Mouse (Mus musculus): ENCODE measurements at regions not wholly inside any gene's neighbourhood (a gene's known extent, or its start where the extent isn't known, plus 50 kb on each side); places are given as distances from the start of the nearest gene placed in this dataset.

DNA sequence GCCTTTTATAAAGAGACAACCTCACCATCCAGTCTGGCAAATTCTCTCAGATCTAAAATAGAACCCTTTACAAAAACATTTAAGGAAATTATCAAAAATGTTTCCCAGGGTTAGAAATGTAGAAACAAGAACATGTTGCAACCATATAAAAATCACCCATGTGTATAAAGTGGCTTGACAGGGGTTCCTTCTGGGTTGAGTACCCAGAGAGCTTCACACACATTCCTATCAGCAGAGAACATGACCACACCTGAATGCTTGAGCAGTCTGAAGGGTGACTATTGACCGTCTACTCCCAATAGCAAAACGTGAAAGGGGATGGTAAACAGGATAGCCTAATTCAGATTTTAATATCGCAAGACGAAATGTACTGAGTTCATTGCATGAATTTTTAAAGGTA is 57.8 kb upstream of the Zfand5 start:
- in situ Hi-C loops (cut with MboI; ENCODE audit: unreplicated experiment in 2 of 2), result no loop called here

DNA sequence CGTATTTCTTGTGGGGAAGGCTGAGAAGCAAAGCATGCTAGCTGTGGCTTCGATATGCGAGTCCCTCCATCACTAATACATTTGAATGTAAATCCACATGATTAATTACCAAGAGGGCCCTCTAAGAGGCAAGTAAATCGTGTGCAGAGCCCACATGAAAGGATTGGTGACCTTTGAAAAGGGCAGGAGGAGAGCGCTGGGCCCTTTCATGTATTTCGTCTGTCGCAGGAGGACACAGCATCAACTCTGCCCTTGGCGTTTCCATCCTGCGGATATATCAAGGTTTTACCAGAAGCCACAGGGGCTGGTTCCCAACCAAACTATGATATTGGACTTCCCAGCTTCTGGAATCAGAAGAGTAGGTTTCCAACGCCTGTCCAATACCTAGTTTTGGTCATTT is 78.6 kb upstream of the Zfand5 start:
- in situ Hi-C loops (cut with MboI; ENCODE audit: unreplicated experiment in 2 of 2), result no loop called here

DNA sequence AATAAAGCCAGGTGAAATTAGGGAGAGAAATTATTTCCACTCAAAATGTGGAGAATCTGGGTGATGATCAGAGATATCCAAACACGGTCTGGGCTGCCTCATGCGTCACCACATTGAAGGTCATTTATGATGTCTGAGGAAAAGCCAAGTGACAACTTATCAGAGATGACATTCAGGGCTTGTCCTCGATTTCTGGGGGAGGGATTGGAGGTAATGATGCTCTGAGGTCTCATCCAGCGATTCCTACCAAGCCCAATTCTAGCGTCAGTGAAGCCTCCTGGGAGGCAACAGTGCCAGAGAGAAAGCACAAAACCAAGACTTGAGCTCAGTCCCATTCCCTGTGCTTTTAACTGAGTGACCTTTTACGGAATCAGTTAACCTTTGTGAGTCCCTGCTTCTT is 79.5 kb upstream of the Zfand5 start:
- in situ Hi-C loops (cut with MboI; ENCODE audit: unreplicated experiment in 2 of 2), result no loop called here

DNA sequence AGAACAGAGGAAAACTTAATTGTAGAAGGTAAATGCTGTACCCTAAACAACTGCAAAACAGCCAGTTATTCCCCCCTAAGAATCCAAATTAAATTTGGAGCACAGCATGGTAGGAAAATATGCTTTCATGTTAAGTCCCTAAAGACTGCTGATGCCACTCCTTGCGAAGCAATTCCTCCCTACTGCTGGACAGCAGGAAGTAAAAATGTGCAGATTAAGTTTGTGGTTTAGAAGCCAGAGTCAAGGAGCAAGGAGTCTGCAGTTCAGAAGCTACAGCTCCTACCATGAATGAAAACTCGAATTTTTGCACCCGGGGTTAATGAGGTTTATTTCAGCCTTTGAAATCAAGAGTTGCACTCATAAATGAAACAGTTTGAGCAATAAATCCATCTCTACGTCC is 82.9 kb upstream of the Zfand5 start:
- in situ Hi-C loops (cut with MboI; ENCODE audit: unreplicated experiment in 2 of 2), result no loop called here

DNA sequence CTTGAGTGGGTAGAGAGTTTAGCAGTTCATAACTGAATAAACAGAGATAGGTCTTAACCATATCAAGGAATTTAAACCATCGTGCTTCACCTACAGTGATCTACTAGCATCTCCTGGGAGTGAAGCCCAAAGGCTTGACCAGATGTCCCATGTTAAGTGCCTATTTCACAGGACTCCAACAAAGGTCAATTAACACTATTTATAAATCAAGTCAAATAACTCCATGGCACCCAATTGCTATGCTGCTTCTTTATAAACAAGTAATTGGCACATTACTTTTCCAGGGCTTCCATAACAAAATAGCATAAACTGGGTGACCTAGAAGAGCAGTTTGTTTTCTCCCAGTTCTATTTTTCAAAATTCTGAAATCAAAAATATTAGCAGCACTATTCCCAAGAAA is 85.4 kb upstream of the Zfand5 start:
- in situ Hi-C loops (cut with MboI; ENCODE audit: unreplicated experiment in 2 of 2), result no loop called here

DNA sequence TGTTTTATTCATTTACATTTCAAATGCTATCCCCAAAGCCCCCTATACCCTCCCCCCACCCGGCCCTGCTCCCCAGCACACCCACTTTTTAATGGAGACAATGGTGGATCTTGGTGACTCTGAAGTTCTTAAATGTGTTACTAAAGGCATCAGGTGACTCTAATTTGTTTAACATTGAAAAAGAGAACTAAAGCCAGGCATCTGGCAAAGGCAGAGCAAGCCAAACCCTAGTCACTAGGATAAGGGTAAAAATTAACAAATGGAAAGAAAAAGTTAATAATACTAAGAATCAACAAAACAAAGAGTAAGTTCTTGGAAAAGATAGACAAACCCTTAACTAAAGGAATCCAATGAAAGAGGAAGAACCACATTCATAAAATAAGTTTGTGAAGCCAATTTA is 86.1 kb upstream of the Zfand5 start:
- in situ Hi-C loops (cut with MboI; ENCODE audit: unreplicated experiment in 2 of 2), result no loop called here

DNA sequence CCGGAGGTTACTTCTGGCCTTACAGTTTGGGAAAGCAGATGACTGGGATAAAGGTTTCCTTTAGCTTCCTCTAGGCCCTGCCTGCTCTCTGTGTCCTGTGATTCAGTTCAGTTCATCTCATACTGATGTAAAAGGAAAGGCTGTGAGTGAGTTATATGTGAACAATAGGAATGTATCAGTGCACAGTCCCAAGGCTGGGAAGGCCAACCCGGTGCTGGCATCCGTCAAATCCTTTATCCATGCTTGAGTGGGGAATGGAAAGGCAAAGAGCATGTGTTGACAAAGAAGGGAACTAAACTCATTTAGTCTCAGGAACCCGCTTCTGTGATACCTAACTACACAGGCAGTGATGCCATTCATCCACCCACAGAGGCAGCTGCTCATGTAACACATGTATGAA is 89.0 kb upstream of the Zfand5 start:
- in situ Hi-C loops (cut with MboI; ENCODE audit: unreplicated experiment in 2 of 2), result no loop called here

DNA sequence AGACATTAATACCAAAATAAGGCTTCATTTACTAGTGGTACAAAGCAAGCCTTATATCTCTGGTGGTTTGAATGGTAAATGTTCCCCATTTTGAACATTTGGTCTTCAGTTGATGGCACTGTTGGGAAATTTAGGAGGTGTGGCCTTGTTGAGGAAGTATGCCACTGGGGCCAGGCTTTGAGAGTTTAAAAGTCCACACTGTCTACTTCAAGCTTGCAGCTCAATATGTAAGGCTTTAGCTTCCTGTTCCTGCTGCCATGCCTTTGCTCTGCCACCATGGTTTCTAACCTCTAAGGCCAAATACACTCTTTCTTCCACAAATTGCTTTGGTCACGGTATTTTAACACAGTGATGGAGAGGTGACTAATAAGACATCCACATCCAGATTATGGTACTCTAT is 92.2 kb upstream of the Zfand5 start:
- in situ Hi-C loops (cut with MboI; ENCODE audit: unreplicated experiment in 2 of 2), result no loop called here

DNA sequence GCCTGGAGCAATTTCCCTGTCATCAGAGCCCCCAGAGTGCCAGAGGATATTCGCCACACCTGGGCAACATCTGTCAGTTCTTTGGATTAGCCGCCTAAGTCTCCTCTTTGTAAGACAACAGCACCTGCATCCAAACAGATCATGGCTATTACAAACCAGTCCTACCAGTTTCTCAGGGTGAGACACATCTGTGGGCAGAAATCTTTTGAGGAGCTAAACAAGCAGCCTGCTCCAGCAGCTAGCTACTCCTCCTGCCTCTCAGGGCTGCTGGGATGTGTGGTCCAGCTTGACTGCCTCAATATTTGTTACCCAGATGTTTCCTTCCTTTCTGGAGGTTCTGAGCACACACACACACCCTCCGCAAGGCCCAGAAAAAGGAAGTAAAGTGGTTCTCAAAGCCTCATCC is 96.6 kb upstream of the Zfand5 start:
- in situ Hi-C loops (cut with MboI; ENCODE audit: unreplicated experiment in 2 of 2), result no loop called here

DNA sequence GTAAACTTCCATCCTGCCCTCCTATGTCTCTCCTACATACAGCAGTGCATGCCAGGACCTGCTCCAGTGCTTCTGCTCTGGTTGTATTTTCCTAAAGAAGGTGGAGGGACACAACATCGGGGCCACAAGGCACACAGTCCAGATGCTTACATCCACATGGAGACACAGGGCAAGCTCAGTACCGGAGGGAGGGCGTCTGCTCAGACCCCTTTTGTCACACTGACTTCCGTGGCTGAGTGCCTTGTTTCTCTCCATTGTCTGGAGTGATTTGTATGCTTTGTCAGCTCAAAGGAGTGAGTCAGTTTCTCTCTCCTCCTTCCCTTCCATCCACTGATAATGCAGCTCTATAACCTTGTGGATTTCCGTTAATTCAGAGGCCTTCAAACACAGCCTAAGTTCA is 97.4 kb upstream of the Zfand5 start:
- in situ Hi-C loops (cut with MboI; ENCODE audit: unreplicated experiment in 2 of 2), result no loop called here

DNA sequence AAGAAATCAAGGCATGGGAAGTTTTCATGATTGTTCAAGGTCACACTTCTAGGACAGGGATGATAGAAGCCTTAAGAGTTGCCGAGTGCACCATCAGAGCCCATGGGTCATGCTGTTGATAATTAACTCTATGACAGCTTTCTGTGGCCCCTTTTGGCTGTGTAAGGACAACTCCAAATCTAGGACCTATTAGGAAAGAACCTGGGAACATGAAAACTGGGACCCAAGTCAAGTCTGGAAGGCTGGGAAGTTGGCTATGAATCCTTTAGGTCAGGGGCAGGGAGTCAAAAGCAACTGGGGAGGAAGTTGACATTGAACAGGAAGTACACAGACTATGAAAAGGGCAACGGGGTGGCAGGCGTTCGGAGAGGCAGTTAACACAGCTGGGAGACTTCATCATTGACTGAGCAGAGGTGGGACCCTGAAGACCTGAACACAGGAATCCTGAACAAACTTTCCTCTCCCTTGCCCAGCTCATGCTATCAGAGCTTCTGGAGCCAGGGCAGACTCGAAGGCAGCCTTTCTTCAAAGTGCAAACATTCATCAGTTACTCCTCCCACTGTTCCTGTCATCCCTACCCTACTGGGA is 98.1 kb upstream of the Zfand5 start:
- in situ Hi-C loops (cut with MboI; ENCODE audit: unreplicated experiment in 2 of 2), result no loop called here

DNA sequence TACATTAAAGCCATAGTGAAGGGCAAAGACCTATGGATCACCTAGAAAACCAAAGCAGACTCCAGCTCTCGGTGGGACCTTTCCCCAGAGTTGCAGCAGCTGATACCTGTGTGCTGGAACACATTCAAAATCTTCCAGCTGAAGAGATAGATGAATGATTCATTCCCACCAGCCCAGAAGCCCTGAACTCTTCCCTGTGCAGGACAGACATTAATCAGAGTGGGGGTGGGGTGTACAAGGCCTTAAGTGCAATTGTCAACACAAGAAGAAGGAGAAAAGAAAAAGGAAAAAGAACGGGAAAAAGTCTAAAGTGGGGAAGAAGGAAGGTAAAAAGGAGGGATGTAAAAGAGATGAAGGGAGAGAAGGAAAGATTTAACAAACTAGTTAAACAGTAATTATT is 100.9 kb upstream of the Zfand5 start:
- in situ Hi-C loops (cut with MboI; ENCODE audit: unreplicated experiment in 2 of 2), result no loop called here

DNA sequence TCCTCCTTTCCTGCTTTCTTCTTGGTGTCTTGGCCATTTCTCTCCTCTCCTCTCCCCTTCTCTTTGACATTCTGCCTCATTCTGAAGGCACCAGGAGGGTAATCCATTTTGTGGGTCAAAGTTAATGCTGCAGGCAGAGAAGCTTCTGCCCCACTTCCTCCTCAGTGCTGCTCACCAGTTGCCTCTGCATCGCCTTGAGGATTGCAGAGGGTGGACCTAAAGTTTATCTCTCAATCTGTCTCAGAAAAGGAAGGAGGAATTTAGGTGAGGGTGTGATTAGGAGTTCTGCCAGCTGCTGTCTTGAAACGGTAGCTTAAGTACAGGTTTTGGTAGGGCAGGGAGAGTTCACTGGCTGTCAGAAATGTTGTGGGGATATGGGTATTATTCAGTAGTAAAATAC is 101.3 kb upstream of the Zfand5 start:
- in situ Hi-C loops (cut with MboI; ENCODE audit: unreplicated experiment in 2 of 2), result no loop called here

DNA sequence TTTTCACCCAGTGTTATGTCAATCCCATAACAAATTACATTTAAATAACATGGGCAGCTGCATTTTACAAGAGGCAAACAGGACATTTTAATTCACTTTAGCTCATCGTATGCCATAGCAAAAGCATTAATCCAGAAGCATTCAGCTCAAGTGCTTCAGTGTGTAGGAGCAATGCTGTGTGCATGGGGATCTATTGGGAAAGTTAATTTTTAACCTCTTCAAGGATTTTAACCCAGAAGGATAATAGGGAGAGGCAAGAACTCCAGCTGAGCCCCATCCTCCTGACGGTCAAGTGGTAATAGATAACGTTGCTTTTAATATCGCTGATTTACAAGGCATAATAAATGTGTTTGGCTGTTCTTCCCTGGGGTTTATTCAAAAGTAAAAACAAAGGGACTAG is 105.1 kb upstream of the Zfand5 start:
- in situ Hi-C loops (cut with MboI; ENCODE audit: unreplicated experiment in 2 of 2), result loop anchor here in 1 of 2 experiments (5.0 kb wide), 1 partner anchor 80 kb away; no protein-coding TSS in a partner anchor

DNA sequence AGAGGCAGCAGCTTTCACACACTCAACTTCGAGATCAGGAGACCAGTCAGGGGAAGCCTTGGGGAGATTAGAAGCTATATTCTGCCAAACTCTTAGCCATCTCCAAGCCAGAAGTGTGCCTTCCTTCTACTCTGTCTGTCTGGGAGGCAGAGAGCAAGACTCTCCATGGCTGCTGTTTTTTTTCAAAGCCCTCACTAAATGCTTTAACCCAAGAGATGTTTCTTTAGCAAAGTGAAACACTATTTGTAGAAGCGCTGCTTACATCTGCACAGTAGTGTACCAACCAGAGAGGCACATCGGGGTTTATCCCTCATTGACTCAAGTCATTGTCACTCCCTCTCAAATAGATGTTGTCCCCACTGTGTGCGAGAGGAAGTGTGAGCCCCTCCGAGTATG is 105.6 kb upstream of the Zfand5 start:
- in situ Hi-C loops (cut with MboI; ENCODE audit: unreplicated experiment in 2 of 2), result loop anchor here in 1 of 2 experiments (5.0 kb wide), 1 partner anchor 81 kb away; no protein-coding TSS in a partner anchor

DNA sequence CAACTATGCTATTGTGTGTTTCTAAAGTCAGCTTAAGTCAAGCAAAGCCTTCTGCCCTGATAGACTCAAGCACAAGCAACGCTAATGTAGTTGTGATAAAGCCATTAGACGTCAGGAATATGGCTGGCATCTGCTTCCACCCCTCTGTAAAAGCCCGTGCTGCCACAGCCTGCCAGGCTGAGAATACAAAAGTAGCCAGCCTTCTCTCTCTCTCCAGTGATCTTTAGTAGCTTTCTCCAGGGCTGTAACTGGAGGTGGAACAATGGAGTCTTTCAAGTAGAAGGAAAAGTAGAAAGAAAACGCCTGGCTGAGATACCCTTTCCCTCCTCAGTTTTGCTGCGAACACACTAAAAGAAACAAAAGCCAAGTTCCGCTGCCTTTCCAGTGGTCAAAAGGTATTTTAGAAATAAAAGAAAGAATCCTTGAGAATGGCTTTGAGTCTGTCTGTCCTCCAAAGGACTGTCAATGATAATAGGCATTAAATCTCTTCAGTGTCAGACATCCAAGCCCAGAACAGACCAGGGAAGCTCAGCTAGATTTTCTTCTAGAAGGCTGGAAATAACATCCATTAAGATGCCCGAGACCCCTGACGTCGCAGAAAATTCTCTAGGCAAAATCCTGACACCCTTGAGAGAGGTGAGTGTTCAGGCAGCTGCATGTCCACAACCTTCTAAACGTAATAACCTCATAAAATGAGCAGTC is 106.2 kb upstream of the Zfand5 start:
- in situ Hi-C loops (cut with MboI; ENCODE audit: unreplicated experiment in 2 of 2), result loop anchor here in 1 of 2 experiments (5.0 kb wide), 1 partner anchor 81 kb away; no protein-coding TSS in a partner anchor

DNA sequence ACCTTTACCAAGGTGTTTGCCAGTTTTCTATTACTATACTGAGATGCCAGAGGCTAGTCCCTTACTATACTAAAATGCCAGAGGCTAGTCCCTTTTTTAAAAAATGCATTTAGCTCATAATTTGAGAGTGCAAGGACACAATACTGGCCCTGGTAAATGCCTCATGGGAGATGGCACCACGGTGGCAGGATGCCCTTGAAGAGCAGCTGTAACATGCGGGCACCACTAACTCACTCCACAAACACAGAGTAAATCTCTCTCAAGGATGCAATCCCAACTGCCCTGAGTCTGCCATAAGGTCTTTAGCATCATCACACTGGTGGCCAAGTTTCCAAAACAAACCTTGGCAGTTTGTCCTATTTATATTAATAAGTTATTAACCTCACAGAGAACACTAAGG is 108.1 kb upstream of the Zfand5 start:
- in situ Hi-C loops (cut with MboI; ENCODE audit: unreplicated experiment in 2 of 2), result no loop called here

DNA sequence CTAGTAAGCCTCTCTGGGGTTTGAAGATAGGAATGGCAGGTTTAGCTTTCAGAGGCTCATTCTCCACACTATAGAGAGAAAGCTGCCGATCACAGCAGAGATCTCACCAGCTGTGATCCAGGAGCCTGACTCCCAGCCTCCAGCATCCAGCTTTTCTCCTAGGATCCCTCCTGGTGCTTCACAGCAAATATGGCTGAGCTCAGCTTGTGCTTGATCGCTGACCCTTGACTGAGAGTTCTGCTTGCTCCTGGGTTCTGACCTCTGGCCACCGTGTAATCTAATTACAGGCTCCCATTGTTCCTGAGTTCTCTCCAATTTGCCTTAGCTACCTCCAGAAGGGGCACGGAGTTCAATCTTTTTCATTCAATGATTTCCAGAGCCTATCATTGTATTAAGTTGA is 111.1 kb upstream of the Zfand5 start:
- in situ Hi-C loops (cut with MboI; ENCODE audit: unreplicated experiment in 2 of 2), result no loop called here

DNA sequence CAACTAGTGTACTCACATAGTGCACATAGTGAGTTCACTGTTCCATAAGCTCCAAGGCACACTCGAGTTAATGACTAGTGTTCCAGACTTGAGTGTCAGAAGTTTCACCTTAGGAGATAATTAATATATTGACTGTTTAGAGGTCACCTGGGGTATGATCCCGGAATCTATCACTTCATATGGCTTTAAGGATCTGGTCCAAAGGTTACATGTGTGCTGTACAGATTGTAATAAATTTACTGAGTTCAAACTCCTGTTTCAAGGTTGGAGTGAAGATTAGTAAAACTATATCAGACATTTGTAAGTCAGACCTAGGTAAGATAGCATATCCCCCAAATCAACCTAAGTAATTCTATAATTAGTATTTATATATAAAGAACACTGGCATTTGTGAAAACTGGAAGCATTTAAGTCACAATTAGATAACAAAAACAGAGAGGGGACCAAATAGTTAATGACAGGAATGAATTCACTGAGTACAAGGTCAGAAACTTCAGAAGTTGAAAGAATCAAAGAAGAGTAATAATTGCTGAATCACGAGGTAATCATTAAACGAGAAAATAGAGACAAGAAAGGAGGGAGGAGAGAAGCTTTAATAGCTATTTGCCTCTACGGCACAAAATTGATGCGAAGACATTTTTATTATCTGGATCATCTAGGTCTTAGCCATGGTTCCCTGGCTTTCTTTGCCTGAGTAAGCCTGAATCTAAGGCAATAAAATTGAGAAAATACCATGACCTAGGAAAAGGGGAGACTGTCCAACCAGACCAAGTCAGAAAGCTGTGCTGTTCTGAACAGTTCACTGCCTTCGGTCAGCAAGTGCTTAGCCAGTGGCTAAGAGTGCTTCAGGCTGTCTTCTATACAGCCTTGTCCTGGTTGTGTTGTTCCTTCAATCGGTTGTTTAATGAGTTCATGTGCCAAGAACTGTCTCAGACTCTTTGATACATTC is 112.6 kb upstream of the Zfand5 start:
- in situ Hi-C loops (cut with MboI; ENCODE audit: unreplicated experiment in 2 of 2), result no loop called here

DNA sequence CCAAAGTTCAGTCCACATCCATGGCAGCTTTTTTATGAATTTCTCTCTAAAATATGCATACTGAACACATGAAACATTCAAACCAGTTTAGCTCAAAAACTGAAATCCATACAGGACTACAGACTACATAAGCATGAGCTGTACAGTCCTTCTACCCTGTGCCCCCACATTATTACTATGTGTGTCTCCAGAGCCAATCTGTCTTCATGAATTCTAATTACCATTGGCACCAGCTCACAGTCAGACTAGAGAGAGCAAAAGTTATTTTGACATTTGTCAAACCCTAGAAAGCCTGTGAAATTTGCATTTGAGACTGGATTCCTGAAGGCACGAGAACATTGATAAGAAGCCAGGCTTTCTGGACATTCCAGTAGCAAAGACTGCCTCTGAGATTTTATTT is 117.9 kb upstream of the Zfand5 start:
- in situ Hi-C loops (cut with MboI; ENCODE audit: unreplicated experiment in 2 of 2), result no loop called here

DNA sequence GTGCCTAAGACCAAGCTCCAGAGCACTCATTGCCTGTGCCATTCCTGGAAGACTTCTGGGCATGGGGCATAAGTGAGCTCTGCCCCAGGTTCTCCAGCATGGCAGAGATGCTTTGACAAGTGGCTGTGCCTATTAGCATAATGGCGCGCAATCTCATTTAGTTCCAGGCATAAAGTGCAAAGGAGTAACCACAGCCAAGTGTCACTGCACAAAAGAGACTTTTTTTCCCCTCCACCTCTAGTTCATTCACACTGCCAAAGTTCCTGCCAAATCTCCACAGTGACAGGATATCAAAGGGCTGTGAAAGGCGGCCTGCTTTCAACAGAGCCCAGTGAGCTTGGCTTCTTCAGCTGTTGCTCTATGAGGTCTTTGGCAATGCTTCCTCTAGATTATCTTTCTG is 120.1 kb upstream of the Zfand5 start:
- in situ Hi-C loops (cut with MboI; ENCODE audit: unreplicated experiment in 2 of 2), result no loop called here

Measured in v-Abl transformed pro-B cells (cell line).